In genomic region chr1:77556199-77556598, GRCm38 (mm10) we compare ENCODE assay signal across 14 mouse cellular contexts. TPM values are rescaled to one million over a fixed set of nuclear protein-coding genes. Genes with fewer than 3 reads are reported as not detected.
"Had no signal": no experiment of that assay in that cellular context is flagged by ENCODE, and none has a peak within 500 bp of the region (broad histone marks: within the 10 kb centered on the region; RNA-seq: fewer than 3 reads in every experiment).

No protein-coding gene starts in this region.

- H3K4me3 ChIP-seq: limb, embryonic 12.5 days; limb, embryonic 15.5 days had no signal

- H3K4me2 ChIP-seq: limb, embryonic 12.5 days; limb, embryonic 15.5 days; liver, embryonic 11.5 days; lung, embryonic 14.5 days had no signal

- DNase-seq: kidney, adult 18-20 months; kidney, postnatal 25 days; left cerebral cortex, postnatal 4 days; liver, postnatal 0 days; lung, embryonic 14.5 days; thymus, adult 18-20 months; thymus, postnatal 36 days had no signal

- ATAC-seq: liver, postnatal 0 days; lung, postnatal 0 days had no signal

- H3K9me3 ChIP-seq: limb, embryonic 12.5 days; limb, embryonic 15.5 days had no signal

- H3K27me3 ChIP-seq: limb, embryonic 12.5 days; limb, embryonic 15.5 days had no signal

- H3K9ac ChIP-seq: limb, embryonic 12.5 days; limb, embryonic 15.5 days; liver, embryonic 14.5 days; liver, postnatal 0 days; lung, embryonic 14.5 days had no signal

- H3K27ac ChIP-seq: kidney, postnatal 0 days; limb, embryonic 12.5 days; limb, embryonic 15.5 days; liver, embryonic 14.5 days; macrophage had no signal

- H3K36me3 ChIP-seq: limb, embryonic 12.5 days; limb, embryonic 15.5 days had no signal

- H3K4me1 ChIP-seq: limb, embryonic 12.5 days; limb, embryonic 15.5 days had no signal

RNA-seq across cellular contexts. Expression of gene Epha4, which starts 41.3 kb away (rescaled TPM):
- polyA plus RNA-seq: macrophage had no signal
